Mouse (Mus musculus) lung, adult 2 months (tissue): Measurements from ENCODE around the gene Nbr1. TPM values are rescaled to one million over a fixed set of nuclear protein-coding genes. Genes with fewer than 3 reads are reported as not detected.

Source experiments
- DNase-seq: peaks from one replicate; pipeline ENCODE4 v3.0.0; 2022
- H3K4me1 ChIP-seq: fragments of 200-500 bp; 2 replicates; pipeline ENCODE4 v1.6.1; 2011; ENCODE audit warnings: low read length; ENCODE audit not compliant: control insufficient read depth, insufficient read depth
- H3K4me3 ChIP-seq: fragments of 200-500 bp; replicated peaks from 2 replicates; pipeline ENCODE3; 2011; ENCODE audit warnings: low read depth, mild to moderate bottlenecking, control low read depth, low read length; ENCODE audit errors: extremely low read depth
- CTCF ChIP-seq: fragments of 200-500 bp; IDR thresholded peaks from 2 replicates; pipeline ENCODE4 v1.5.1; 2011; ENCODE audit warnings: mild to moderate bottlenecking, low read length, control low read depth; ENCODE audit not compliant: insufficient read depth
- POLR2A ChIP-seq: fragments of 200-500 bp; IDR thresholded peaks from 2 replicates; pipeline ENCODE4 v1.6.1; 2011; ENCODE audit warnings: low read depth, mild to moderate bottlenecking, control low read depth, low read length, borderline replicate concordance; ENCODE audit errors: extremely low read depth
- WGBS: fragments of 180-500 bp; shearing (Covaris S2); methylation state at CpG from one replicate; pipeline ENCODE4 v1.1.7; 2018; 5-methylcytosine and 5-hydroxymethylcytosine counted together
- polyA plus RNA-seq: library from polyadenylated mRNA; depleted of rRNA; stranded (reverse); fragments of >200 nt; gene quantifications from 2 replicates; pipeline ENCODE4 v1.2.3, GENCODE M21; 2012

The Nbr1 gene
- polyA plus RNA-seq, 1 experiment, result 116 TPM

DNA sequence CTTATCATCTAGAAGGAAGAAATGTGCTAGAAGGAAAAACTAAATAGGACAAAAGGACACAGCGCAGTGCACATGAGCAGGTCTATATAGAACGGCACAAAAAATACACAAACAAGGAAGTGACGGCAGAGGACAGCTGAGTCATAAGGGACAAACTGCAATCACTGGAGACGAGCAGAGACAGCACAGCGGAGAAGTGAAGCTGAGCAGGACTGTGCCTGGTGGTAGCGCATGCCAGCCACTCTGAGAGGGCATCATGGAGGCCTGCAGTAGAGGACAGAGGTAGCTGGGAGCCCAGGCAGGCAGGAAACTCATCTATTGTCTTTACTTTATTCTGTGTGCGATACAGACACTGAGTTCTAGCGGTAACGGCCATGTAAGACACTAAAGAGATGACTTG lies 8.4 kb upstream of the Nbr1 start:
- no peak for TF ChIP-seq CTCF
- TF ChIP-seq POLR2A, result peak; percentile 32; the same call in 1 of the 2 replicates
- no peak for DNase-seq
- H3K4me3 ChIP-seq, result peak overlapping the region; percentile 36
- WGBS, result 60% methylated on average over 9 of the region's 9 CpGs
- no peaks in the 10 kb centered on the region for H3K4me1 ChIP-seq

DNA sequence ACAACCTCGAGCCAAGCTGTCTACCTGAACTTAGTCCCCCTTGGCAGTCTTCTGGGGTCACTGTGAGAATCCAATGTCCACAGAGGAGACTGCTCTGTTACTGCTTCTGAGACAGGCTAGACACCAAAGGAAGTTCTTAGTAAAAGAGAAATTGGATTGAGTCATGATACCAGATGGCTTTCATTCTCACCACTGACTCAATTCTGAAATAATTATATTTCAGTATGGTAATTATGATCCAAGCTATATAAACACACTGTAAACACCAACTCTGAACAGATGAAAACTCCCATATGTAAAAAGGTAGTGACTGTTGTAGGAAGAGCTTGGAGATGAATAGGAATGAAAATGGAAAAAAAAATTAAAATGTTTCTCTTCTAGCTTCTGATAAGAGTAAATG lies 7.8 kb upstream of the Nbr1 start:
- Histone ChIP-seq H3K4me3 (no peak overlapping the region), H3K4me1 (no peaks in the 10 kb centered on the region)
- TF ChIP-seq CTCF, result no peak
- no peak for TF ChIP-seq POLR2A
- DNase-seq, result no peak
- 59% methylated on average over 1 of the region's 1 CpGs for WGBS

DNA sequence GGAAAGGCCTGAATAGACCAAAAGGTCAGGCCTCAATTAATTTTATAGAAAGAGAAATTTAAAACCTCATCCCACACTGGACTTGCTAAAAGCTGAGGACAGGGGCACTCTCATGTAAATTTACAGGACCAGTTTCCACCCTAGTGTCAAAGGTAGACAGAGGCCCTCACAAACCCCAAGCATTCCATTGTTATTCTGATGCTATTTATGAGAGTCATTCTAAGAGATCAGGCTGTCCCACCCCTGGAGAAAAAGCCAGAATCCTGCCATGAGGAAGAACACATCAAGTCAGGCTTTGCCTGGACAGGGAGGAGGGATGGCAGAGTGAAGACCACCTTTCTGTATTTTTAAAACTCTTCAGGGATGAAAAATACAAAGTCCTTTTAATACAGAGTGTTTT lies 3.4 kb upstream of the Nbr1 start:
- no peak for TF ChIP-seq POLR2A
- no peak for TF ChIP-seq CTCF
- H3K4me3 ChIP-seq, result no peak overlapping the region
- no peak for DNase-seq
- H3K4me1 ChIP-seq, result peaks cover 2% of the 10 kb centered on the region; the same call in 1 of the 2 replicates

DNA sequence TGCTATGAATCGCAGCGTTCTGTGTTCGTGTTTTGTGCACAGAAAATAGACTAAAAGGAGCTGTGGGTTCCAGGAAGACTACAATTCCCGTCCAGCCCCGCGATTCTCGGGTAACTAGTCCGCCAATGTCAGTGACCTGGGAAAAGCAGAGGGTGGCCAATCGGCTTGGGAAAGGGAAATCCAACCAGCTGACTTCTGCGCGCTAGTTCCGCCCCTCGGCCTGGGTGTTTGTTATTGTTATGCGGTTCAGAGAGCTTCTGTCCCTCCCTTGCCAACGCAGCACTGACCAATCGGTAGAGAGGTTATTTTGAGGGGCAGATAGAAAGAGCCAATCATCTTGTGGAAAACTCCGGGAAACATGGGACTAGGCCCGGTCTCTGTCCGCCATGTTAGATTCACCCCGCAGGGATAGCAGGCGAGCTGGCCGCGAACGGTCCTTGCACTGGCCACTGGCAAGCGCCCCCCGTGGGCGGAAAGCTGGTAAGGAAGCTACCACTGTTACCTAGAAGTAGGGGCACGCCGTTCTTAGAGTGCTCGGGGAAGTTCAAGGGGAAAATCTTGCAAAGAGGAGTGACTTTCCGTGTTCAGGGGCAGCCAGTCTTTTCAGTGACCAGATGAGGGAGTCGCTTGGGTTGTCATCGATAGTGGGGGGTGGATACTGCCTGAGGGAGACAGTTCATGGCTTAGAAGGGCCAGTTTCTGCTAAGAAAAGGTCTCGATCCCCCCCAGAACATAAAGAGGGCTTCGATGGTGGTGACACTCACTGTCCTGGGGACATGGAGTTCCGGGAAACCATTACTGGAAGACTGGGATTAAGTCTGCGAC lies 739 bp downstream of the Nbr1 start:
- peak; percentile 92 for DNase-seq
- peak overlapping the region; percentile 97 for H3K4me3 ChIP-seq
- peaks cover 5% of the 10 kb centered on the region for H3K4me1 ChIP-seq
- TF ChIP-seq CTCF, result no peak
- peak; percentile 94; the same call in 1 of the 2 replicates for TF ChIP-seq POLR2A
- WGBS, result under 1% methylated on average over 37 of the region's 37 CpGs

DNA sequence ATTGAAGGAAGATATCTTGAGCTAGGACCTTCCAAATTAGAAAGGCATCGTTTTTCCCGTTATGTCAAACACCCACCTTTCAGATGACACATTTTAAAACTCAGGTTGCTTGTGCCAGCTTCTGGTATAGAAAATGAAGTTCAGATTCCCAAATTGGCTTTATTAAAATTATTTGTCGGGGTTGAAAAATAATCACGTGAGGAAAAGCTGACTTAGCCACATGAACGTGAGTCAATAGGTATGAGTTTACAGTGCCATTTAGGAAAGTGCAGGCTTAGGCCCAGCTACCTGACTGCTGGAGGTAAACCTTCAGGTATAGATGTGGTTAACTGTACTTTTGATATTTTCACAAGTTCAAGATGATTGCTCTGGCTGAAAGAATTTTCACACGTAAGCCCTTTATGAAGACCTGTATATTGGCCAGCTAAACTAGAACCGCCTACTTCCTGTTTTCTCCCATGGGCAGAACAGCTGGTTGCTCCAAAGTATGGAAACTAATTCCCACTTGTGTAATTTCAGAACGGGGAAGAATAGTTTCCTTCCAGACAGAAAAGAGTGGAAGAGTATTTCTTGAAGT lies 1.5 kb downstream of the Nbr1 start:
- peaks cover 5% of the 10 kb centered on the region for H3K4me1 ChIP-seq
- 4% methylated on average over 8 of the region's 8 CpGs for WGBS
- TF ChIP-seq POLR2A (no peak), CTCF (no peak)
- no peak for DNase-seq
- peak overlapping the region; percentile 97 for H3K4me3 ChIP-seq

DNA sequence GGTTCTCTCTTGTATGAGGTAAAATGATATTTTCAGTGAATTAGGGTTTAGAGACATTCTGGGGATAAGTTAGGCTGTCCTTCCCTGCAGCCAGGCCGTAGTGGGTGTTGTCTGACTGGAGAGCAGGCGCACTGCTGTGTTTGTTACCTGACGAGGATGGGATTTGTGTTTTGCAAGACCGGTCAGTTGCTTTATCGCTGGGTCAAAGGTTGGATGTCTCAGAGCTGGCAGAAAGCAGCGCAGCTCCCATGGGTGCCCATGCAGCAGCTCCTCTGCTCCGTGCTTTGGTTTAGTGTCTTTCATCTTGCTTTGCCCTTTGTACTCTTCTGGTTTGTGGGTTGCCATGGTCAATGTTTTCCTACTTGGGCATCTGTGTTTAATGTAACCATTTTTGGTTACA lies 4.6 kb downstream of the Nbr1 start:
- TF ChIP-seq POLR2A (no peak), CTCF (no peak)
- no peak for DNase-seq
- 81% methylated on average over 7 of the region's 7 CpGs for WGBS
- Histone ChIP-seq H3K4me3 (no peak overlapping the region), H3K4me1 (peaks cover 5% of the 10 kb centered on the region)

DNA sequence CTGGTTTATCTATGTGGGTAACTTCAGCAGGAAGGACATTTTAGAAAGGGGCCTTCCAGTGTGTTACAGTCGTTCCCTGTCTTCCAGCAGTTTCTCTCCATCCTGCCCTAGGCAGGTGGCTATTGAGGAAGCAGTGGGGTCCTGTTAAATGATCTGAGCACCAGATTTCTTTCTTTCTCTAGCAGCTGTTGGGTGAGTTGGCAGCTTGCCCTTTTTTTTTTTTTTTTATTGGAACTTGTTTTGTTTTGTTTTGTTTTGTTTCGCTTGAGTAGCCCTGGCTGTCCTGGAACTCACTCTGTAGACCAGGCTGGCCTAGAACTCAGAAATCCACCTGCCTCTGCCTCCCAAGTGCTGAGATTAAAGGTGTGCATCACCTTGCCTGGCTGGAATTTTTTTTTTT lies 5.0 kb downstream of the Nbr1 start:
- no peak for DNase-seq
- 50% methylated on average over 2 of the region's 2 CpGs for WGBS
- Histone ChIP-seq H3K4me1 (peaks cover 5% of the 10 kb centered on the region), H3K4me3 (no peak overlapping the region)
- no peak for TF ChIP-seq CTCF
- no peak for TF ChIP-seq POLR2A

DNA sequence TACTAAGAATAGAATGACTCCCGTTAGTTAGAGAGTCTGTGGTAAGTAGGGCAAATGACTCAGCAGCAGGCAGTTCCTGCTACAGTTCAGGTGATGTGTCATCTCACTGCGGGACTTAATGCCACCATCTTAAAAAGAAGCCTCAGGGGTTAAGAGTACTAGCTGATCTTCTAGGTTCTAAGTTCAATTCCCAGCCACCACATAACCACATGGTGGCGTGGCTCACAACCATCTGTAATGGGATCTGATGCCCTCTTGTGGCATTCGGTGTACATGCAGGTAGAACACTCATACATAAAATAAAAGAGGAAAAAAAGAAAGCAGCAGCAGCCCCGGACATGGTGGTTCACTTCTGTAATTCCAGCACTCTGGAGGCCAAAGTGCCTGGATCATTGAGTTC lies 10.4 kb downstream of the Nbr1 start:
- DNase-seq, result peak; percentile 23

DNA sequence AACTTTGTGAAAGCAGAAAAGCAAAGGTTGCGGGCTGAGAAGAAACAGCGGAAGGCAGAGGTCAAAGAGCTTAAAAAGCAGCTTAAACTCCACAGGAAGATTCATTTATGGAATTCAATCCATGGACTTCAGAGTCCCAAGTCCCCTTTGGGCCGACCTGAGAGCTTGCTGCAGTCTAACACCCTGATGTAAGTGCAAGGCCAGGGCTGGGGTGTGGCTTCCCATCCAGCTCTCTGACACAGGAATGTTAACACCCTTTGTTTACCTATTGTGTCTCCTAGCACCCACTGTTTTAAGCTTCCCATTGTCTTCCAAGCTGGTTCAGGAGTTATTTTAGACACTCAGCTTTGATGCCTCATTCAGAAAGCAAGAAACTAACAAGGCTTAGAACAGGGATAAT lies 16.5 kb downstream of the Nbr1 start:
- 75% methylated on average over 3 of the region's 3 CpGs for WGBS
- Histone ChIP-seq H3K4me3 (no peak overlapping the region), H3K4me1 (no peaks in the 10 kb centered on the region)
- no peak for DNase-seq
- no peak for TF ChIP-seq POLR2A
- no peak for TF ChIP-seq CTCF

More for the DNA sequence above, 10.4 kb downstream of the Nbr1 start:
- no peaks in the 10 kb centered on the region; the same call in 1 of the 2 replicates for H3K4me1 ChIP-seq
- TF ChIP-seq POLR2A, result no peak
- TF ChIP-seq CTCF, result peak; percentile 65
- 27% methylated on average over 5 of the region's 5 CpGs for WGBS
- no peak overlapping the region for H3K4me3 ChIP-seq

DNA sequence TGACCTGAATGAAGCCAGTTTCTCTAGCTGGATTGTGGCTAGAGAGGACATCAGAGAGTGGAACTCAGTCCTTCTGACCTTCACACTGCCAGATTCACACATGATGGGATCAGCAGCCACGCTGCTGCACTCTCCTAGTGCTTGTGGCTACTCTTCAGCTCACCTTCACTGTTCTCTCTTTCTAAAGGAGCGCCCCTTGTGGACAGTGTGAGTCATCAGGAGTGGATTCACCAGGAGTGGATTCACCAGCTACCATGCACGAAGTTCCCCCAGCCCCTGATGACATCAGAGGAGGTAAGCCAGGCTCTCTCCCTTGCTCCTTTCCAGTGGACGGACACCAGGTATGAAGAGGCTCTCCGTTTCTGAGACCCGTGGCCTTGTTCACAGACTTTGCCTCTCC lies 24.2 kb downstream of the Nbr1 start:
- 81% methylated on average over 6 of the region's 6 CpGs for WGBS
- no peaks in the 10 kb centered on the region for H3K4me1 ChIP-seq
- no peak for TF ChIP-seq CTCF
- TF ChIP-seq POLR2A, result no peak
- no peak for DNase-seq
- H3K4me3 ChIP-seq, result no peak overlapping the region
